Mouse (Mus musculus) lung, embryonic 16.5 days (tissue): ENCODE measurements around the gene Robo2. TPM values are rescaled to one million over a fixed set of nuclear protein-coding genes. Genes with fewer than 3 reads are reported as not detected.
A peak's percentile ranks its signal among the peaks of the same experiment; 100 is the strongest.

Experiments
- ATAC-seq: fragments of 200-750 bp; cut with Nextera tagmentation; 2 replicates; pipeline ENCODE4 v1.8.0; 2017; ENCODE audit warnings: low read depth, mild to moderate bottlenecking, moderate library complexity
- H3K27ac ChIP-seq: fragments of 300-500 bp; sonication (generic); 2 replicates; pipeline ENCODE4 v1.5.1; 2014; ENCODE audit warnings: mild to moderate bottlenecking, control low read depth, low read length
- H3K27me3 ChIP-seq: fragments of 300-500 bp; sonication (generic); 2 replicates; pipeline ENCODE4 v1.6.1; 2014; ENCODE audit warnings: low read depth, low read length, mixed read lengths; ENCODE audit not compliant: control insufficient read depth, insufficient read depth
- H3K36me3 ChIP-seq: fragments of 300-500 bp; sonication (generic); 2 replicates; pipeline ENCODE4 v1.6.1; 2014; ENCODE audit warnings: low read length; ENCODE audit not compliant: control insufficient read depth, insufficient read depth
- H3K4me1 ChIP-seq: fragments of 300-500 bp; sonication (generic); replicated peaks from 2 replicates; pipeline ENCODE4 v1.6.1; 2014; ENCODE audit warnings: low read length, mixed read lengths; ENCODE audit not compliant: control insufficient read depth, insufficient read depth
- H3K4me2 ChIP-seq: fragments of 300-500 bp; sonication (generic); 2 replicates; pipeline ENCODE4 v1.6.1; 2014; ENCODE audit warnings: low read depth, low read length, control low read depth
- H3K4me3 ChIP-seq: fragments of 300-500 bp; sonication (generic); 2 replicates; pipeline ENCODE4 v1.5.1; 2014; ENCODE audit warnings: mild to moderate bottlenecking, low read length, control low read depth
- H3K9ac ChIP-seq: fragments of 300-500 bp; sonication (generic); 2 replicates; pipeline ENCODE4 v1.6.1; 2014; ENCODE audit warnings: low read length, control low read depth
- H3K9me3 ChIP-seq: fragments of 300-500 bp; sonication (generic); 2 replicates; pipeline ENCODE4 v1.6.1; 2016; ENCODE audit warnings: low read length; ENCODE audit not compliant: control insufficient read depth
- whole genome bisulfite sequencing: fragments of 180-500 bp; shearing (Covaris S2); extraction: QIAGEN DNeasy Blood & Tissue Kit; methylation state at CpG from one replicate; pipeline ENCODE4 v1.1.7; 2014; 5-methylcytosine and 5-hydroxymethylcytosine counted together
- polyA plus RNA-seq: library from polyadenylated mRNA; unstranded; fragments of >200 nt; fragmentation: Nextera tagmentation; extraction: Ambion mirVana; gene quantifications from 2 replicates; pipeline ENCODE4 v1.2.1, GENCODE M21; 2015

Robo2 gene
- polyA plus RNA-seq, 1 experiment from 2014 or later = 45.3 TPM

DNA sequence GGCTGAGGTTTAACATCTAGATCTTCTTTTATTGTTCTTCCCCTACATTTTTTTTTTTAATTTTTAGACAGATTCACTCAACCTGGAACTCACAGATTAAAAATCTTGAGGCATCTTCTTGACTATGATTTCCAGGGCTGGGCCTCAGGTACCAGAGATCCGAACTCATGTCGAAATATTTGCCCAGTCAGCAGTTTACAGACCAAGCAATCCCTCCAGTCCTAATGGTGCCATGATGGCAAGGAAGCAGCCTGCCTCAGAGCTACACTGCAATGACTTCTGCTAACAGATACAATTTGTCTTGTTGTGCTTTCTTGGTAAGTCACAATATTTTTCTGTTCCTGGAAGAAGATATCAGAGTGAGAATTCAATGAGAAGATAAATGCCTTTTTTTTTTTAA is 327.4 kb downstream of the Robo2 start:
- Histone ChIP-seq H3K27me3 (no peaks in the 10 kb centered on the region), H3K27ac (no peak overlapping the region), H3K4me3 (no peak overlapping the region), H3K36me3 (no peaks in the 10 kb centered on the region), H3K9me3 (no peaks in the 10 kb centered on the region), H3K4me2 (no peak overlapping the region), H3K4me1 (no peaks in the 10 kb centered on the region; the same call in 1 of the 2 replicates), H3K9ac (no peak overlapping the region)
- no peak for ATAC-seq
- 94% methylated on average over 2 of the region's 2 CpGs for WGBS

GRCm38 (mm10) chr16:74072671-74073070 is 339.0 kb downstream of the Robo2 start:
- 89% methylated on average over 5 of the region's 5 CpGs for WGBS
- no peaks in the 10 kb centered on the region for H3K27me3 ChIP-seq
- no peaks in the 10 kb centered on the region for H3K36me3 ChIP-seq
- no peak overlapping the region for H3K9ac ChIP-seq
- no peak for ATAC-seq
- H3K4me1 ChIP-seq = no peaks in the 10 kb centered on the region
- no peak overlapping the region for H3K4me3 ChIP-seq
- H3K27ac ChIP-seq = no peak overlapping the region
- H3K9me3 ChIP-seq = no peaks in the 10 kb centered on the region
- no peak overlapping the region for H3K4me2 ChIP-seq

DNA sequence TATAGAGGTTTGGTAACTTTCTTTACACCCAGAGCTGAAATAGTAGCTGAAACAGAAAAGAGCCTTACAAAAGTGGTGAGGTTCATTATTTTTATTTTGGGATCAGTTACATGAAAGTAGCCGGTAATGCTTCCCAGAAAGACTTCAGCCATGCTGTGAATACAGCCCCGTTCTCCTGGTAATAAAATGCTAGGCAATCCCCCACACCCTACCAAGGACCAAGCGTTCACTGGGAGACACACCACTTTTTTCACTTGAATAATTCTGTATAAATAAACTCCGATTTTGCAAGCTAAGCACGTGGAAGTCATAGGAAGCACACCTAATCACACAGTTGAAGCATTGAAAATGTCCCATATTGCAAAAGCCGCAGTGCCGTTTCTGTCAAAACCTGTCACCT is 341.0 kb downstream of the Robo2 start:
- Histone ChIP-seq H3K4me3 (no peak overlapping the region), H3K4me1 (no peaks in the 10 kb centered on the region), H3K27me3 (no peaks in the 10 kb centered on the region), H3K4me2 (no peak overlapping the region), H3K36me3 (no peaks in the 10 kb centered on the region), H3K9ac (no peak overlapping the region), H3K27ac (no peak overlapping the region), H3K9me3 (no peaks in the 10 kb centered on the region)
- WGBS = 62% methylated on average over 7 of the region's 7 CpGs
- no peak for ATAC-seq

GRCm38 (mm10) chr16:74065958-74066357 is 345.7 kb downstream of the Robo2 start:
- WGBS = 62% methylated on average over 2 of the region's 2 CpGs
- no peaks in the 10 kb centered on the region for H3K4me1 ChIP-seq

GRCm38 (mm10) chr16:74061951-74062350 is 349.7 kb downstream of the Robo2 start:
- peak overlapping the region; percentile 75 for H3K27ac ChIP-seq
- H3K4me1 ChIP-seq = no peaks in the 10 kb centered on the region
- H3K9ac ChIP-seq = no peak overlapping the region
- no peak overlapping the region for H3K4me2 ChIP-seq
- peak; percentile 66; the same call in 1 of the 2 replicates for ATAC-seq
- H3K4me3 ChIP-seq = no peak overlapping the region
- H3K36me3 ChIP-seq = no peaks in the 10 kb centered on the region
- H3K27me3 ChIP-seq = no peaks in the 10 kb centered on the region
- H3K9me3 ChIP-seq = no peaks in the 10 kb centered on the region

More at GRCm38 (mm10) chr16:74065958-74066357, 345.7 kb downstream of the Robo2 start:
- Histone ChIP-seq H3K36me3 (no peaks in the 10 kb centered on the region), H3K4me3 (no peak overlapping the region), H3K9ac (no peak overlapping the region), H3K4me2 (no peak overlapping the region), H3K9me3 (no peaks in the 10 kb centered on the region), H3K27me3 (no peaks in the 10 kb centered on the region), H3K27ac (no peak overlapping the region)
- no peak for ATAC-seq

DNA sequence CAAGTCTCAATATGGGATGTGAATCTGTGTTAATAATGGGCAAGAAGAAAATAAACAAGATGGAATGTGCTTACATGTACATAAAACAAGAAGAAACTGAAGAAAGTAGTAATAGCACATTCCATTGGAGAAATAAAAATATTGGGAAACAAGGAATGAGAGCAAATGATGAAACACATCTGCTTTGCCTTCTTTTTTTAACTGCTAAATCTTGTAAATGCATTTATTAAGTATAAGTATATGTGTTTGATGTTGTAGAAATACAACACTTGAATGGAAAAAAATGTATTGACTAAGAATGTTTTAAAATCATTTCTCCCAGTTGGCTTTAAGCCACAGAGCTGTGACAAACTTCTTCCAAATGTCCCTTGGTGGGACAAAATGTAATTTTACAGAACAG is 350.1 kb downstream of the Robo2 start:
- Histone ChIP-seq H3K9me3 (no peaks in the 10 kb centered on the region), H3K4me2 (no peak overlapping the region), H3K4me3 (no peak overlapping the region), H3K36me3 (no peaks in the 10 kb centered on the region), H3K27ac (no peak overlapping the region), H3K9ac (no peak overlapping the region), H3K4me1 (no peaks in the 10 kb centered on the region), H3K27me3 (no peaks in the 10 kb centered on the region)
- peak; percentile 80 for ATAC-seq

- Histone ChIP-seq H3K27ac (no peak overlapping the region), H3K4me1 (peaks cover 3% of the 10 kb centered on the region; the same call in 1 of the 2 replicates), H3K36me3 (no peaks in the 10 kb centered on the region), H3K9ac (no peak overlapping the region), H3K27me3 (no peaks in the 10 kb centered on the region), H3K4me2 (no peak overlapping the region), H3K9me3 (no peaks in the 10 kb centered on the region), H3K4me3 (no peak overlapping the region)
- no peak for ATAC-seq
- WGBS = 76% methylated on average over 2 of the region's 2 CpGs
Observed at GRCm38 (mm10) chr16:74056886-74057285, 354.7 kb downstream of the Robo2 start.

GRCm38 (mm10) chr16:74056210-74056609 is 355.4 kb downstream of the Robo2 start:
- H3K9me3 ChIP-seq = no peaks in the 10 kb centered on the region
- H3K4me3 ChIP-seq = no peak overlapping the region
- no peak overlapping the region for H3K27ac ChIP-seq
- H3K4me1 ChIP-seq = peaks cover 3% of the 10 kb centered on the region; the same call in 1 of the 2 replicates
- no peak overlapping the region for H3K4me2 ChIP-seq
- ATAC-seq = no peak
- H3K27me3 ChIP-seq = no peaks in the 10 kb centered on the region
- no peaks in the 10 kb centered on the region for H3K36me3 ChIP-seq
- H3K9ac ChIP-seq = no peak overlapping the region
- WGBS = 60% methylated on average over 1 of the region's 1 CpGs

- H3K4me1 ChIP-seq = peaks cover 3% of the 10 kb centered on the region; the same call in 1 of the 2 replicates
- H3K4me2 ChIP-seq = no peak overlapping the region
- H3K4me3 ChIP-seq = no peak overlapping the region
- H3K9ac ChIP-seq = no peak overlapping the region
- no peaks in the 10 kb centered on the region for H3K9me3 ChIP-seq
- WGBS = 40% methylated on average over 10 of the region's 10 CpGs
- H3K27me3 ChIP-seq = no peaks in the 10 kb centered on the region
- no peaks in the 10 kb centered on the region for H3K36me3 ChIP-seq
- H3K27ac ChIP-seq = peak overlapping the region; percentile 26
- peak; percentile 93 for ATAC-seq
Observed at GRCm38 (mm10) chr16:74055061-74055751, 356.4 kb downstream of the Robo2 start.
